Mouse (Mus musculus): ENCODE results near the gene Ablim1.

Gene Ablim1

DNA sequence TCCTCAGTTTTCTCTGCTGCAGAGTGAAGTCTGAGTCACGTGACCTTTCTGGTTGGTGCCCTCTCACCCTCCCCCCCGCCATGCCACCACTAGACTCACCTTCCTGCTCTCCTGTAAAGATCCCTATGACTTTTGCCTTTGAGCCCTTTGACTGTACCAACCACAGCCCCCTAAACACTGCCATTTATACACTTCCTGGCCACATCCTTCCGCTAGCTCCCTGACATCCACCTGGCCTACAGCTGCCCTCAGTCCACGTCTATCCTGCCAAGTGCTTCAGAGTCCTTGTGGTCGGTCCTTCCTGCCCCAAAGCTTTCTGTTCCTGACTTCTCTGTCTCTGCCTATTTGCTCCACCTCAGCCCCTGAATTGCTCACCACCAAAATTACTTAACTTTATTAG lies 29.1 kb upstream of the Ablim1 start:
- no peak for DNase-seq (ENCODE audit: low spot score)

DNA sequence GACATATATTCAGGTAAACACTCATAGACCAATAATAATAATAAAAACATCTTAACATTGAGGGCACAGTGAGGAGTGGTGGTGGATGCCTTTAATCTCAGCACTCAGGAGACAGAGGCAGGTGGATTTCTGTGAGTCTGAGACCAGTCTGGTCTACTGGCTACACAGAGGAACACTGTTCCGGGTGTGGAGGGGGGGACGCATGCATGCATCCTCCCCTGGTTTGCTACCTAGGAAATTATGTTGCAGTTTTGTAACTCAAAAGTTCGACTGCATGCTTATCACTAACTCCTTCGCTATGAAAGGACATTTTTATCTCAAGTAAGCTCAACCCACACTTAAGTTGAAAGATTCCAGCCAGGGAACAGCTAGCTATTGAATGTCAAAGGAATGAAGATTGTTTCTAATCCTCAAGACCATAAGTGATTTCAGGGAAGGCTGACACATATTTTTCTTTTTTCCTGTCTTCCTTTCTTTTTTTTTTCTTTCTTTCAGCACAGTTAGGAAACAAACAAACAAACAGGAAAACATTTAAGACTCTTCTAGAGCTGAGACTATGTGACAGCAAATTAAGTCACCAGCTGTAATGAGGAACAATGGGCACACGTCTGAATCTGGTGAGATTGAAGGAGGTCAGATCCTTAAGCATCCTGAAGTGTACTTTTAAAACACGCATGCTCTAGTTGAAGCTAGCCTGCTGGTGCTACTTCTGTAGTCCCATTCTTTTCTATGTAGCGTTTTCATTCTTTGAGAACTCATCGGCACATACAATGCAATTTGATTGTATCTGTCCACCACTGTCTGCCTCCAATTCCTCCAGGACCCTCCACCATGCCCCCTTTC lies 26.4 kb upstream of the Ablim1 start:
- DNase-seq (ENCODE audit: low spot score) = no peak

DNA sequence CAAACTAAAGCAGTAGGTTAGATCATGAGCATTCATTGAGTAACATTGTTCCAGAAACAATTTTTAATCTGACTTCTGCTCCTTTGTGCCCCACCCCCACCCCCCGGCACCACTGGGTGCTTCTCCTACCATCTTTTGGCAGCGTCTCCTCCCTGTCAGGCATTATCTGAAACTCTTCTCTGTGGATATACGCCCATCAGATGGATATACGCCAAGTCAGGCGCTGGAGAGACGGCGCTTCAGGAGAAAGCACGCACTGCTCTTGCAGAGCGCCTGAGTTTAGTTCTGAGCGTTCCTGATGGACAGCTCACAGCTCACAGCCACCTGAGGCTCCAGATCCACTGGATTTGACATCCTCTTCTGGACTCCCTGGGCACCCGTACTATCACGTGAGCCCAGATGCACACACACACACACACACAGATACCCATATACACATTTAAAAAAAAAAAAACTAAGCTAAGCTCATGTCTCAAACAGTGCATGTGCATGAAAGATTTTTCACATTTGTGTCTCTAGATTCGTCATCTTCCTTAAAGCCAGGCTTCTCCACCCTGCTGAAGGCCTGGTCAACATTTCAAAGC lies 24.7 kb upstream of the Ablim1 start:
- DNase-seq (ENCODE audit: low spot score) = no peak

DNA sequence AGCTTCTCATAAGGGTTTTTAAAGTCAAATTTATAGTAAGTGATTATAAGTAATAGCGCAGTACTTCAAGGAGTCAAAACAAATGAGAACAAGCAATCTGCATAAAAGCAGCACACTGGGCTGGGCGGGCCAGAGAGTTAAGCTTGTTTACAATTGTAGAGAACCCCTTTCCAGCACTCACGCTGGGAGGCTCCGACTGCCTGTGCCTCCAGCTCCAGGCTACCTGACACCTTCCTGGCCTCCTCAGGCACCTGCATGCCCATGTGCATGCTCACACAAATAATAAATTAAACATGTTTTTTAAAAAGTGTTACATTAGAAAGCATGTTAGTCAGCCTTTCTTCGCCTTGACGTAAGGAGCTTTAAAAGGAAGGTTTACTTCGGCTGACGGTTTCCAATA lies 20.4 kb upstream of the Ablim1 start:
- no peak for DNase-seq (ENCODE audit: low spot score)

DNA sequence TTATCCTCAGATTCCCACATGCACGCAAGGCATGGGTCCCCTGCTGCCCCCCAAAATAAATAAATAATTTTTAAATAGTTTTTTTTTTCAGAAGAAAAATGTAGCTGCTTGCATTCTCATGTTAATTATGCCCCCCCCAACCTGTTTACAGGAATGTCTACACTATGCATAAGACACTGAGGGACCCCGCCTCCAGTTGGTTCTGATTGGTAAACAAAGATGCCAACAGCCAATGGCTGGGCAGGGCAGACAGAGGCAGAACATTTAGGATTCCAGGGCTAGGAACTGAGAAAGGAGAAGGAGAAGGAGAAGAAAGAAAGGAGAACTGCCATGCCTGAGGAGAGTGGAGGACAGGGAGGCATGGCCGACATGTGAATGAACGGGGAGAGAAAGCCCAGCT lies 18.6 kb upstream of the Ablim1 start:
- no peak for DNase-seq (ENCODE audit: low spot score)

DNA sequence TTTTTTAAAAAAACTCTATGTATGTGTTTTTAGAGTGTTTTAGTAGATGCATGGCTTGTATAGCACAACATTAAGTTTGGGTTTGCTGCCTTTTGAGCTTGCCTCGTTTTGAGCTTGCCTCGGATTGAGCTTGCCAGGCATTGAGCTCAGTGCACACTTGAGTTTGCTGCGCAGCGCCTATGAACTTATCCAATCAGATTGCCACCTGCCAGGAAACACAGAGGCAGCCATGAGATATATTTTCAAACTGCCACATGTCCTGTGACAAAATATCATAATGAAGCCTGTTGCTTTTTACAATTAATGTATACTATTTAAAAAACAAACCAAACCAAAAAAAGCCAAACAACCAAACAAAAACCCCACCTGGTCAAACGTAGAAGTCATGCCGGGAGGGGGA lies 16.5 kb upstream of the Ablim1 start:
- no peak for DNase-seq (ENCODE audit: low spot score)

DNA sequence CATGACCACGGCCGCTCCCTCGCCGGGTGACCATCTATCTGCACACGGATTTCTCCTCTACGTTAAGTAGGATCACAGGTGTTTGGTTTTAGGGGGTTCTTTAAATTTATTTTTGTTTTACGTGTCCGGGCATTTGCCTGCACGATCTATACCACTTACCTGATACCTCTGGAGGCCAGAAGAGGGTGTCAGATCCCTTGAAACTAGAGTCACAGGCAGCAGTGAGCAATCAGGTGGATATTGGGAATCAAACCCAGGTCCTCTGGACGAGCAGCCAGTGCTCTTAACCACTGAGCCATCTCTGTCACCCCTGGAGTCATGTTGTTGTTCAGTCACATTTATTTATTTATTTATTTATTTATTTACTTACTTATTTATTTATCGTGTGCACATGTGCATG lies 15.6 kb upstream of the Ablim1 start:
- no peak for DNase-seq (ENCODE audit: low spot score)

DNA sequence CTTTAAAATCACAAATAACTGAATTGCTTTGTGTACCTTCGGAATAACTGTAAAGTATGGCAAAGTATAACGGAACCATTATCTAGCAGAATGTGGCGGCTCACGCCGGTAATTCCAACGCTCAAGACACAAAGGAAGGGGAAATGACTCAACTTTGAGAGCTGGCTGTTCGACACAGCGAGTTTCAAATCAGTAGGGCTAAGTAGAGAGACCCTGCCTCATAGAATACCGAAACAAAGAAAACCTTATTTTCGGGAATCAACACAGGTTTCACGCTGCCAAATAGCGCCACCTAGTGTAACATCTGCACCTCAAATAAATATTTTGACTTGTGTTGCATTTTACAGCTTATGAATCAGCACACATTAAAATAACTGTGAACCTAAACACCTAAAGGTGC lies 14.1 kb upstream of the Ablim1 start:
- peak; percentile 63 for DNase-seq (ENCODE audit: low spot score)

DNA sequence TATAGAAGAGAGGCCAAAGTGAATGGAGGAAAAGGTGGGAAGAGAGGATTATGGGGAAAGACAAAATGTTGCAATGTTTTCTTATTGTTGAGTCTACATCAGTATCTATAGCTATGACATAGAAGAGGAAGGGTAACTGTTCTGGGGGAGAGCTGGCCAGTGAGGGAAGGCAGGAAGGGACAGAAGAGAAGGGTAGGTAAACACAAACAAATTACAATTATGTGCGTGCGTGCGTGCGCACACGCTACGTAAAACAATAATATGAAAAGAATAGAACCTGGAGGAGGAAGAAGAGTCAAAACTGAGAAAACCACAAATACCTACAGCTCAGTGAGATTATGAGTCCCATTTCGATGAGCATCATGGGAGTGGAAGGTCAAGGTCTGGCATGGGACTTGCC lies 13.6 kb upstream of the Ablim1 start:
- no peak for DNase-seq (ENCODE audit: low spot score)

DNA sequence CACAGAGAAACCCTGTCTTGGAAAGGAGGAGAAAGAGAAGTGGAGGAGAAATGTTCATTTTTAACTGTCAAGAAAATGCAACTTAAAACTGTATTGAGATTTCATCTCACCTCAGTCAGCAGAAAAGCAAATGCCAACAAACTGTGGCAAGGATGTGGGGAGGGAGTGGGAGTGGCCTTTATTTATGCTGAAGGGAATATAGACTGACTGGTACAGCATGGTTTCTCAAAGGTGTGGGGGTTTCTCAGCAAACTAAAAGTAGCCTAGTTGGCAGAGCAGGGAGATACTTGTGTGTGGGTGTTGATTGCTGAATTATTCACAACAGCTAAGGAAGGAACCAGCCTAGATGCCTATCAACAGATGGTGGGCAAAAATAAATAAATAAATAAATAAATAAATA lies 13.0 kb upstream of the Ablim1 start:
- no peak for DNase-seq (ENCODE audit: low spot score)

DNA sequence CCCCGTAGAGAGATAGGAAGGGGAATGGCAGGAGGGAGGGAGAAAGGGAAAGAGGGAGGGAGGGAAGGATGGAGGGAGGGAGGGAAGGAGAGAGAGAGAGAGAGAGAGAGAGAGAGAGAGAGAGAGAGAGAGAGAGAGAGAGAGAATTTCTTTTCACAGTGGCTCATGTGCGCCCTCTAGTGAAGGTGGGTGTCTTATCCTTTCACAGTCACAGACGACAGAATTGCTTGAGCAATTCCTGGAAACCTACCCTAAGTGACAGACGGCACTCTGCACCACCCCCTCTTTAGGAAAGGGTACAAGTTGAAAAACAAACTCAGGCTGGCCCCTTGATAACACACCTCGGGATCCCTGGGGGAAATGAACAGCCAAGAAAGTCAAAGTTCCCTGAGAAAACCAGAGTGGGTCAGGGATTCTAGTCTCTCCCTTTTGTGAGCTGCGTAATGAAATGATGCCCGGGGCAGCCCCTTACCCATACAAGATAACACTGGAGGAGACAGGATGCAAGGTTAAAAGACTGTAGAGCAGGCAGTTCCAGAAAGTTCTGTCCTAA lies 11.1 kb upstream of the Ablim1 start:
- peak; percentile 78 for DNase-seq (ENCODE audit: low spot score)

DNA sequence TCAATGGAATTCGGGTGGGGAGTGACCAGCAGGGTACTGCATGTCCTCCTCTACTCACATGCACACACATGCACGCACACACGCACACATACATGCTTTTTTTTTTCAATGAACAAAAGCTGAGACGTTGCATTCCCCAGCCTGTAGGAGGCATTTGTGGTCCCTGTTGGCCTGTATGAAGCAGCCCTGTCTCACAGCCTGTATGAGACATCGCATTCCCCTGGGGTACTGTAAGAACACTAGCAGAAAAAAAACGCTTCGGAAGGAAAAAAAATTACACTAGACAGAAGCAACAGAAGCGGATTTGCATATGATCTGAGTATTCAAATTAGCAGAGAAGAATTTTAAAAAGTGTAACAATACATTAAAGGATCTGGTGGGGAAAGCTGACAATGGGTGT lies 8.4 kb upstream of the Ablim1 start:
- DNase-seq (ENCODE audit: low spot score) = no peak

DNA sequence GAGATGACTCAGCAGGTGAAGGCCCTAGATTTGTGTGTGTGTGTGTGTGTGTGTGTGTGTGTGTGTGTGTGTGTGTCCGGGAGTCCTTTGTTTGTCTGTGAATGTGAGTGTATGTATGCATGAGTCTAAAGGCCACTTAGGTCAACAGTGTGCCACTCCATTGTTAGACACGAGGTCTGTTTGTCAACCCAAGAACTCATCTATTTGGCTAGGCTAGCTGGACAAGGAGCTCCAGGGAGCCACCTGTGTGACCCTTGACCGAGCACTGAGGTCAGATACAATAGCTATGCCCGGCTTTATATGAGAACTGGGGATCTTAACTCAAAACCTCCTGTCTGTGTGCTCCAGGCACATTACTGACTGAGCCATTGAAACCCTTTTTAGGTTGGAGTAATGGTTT lies 7.8 kb upstream of the Ablim1 start:
- DNase-seq (ENCODE audit: low spot score) = no peak

DNA sequence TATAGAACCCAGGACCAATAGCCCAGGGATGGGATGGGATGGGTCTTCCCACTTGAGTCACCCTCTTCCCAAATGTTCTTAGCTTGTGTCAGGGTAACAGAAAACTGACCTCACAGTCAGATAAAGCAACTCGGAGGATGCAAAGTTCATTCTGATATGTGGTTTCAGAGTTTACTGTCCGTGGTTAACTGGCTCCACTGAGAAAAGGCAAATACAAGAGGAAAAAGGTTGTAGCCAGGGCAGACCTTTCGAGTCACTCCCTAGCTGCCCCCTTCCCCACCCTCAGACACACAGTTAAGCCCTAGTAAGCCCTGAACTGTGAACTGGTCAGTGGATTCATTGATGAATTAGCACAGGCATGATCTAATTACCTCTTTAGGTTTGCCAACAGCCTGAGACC lies 7.1 kb upstream of the Ablim1 start:
- no peak for DNase-seq (ENCODE audit: low spot score)

DNA sequence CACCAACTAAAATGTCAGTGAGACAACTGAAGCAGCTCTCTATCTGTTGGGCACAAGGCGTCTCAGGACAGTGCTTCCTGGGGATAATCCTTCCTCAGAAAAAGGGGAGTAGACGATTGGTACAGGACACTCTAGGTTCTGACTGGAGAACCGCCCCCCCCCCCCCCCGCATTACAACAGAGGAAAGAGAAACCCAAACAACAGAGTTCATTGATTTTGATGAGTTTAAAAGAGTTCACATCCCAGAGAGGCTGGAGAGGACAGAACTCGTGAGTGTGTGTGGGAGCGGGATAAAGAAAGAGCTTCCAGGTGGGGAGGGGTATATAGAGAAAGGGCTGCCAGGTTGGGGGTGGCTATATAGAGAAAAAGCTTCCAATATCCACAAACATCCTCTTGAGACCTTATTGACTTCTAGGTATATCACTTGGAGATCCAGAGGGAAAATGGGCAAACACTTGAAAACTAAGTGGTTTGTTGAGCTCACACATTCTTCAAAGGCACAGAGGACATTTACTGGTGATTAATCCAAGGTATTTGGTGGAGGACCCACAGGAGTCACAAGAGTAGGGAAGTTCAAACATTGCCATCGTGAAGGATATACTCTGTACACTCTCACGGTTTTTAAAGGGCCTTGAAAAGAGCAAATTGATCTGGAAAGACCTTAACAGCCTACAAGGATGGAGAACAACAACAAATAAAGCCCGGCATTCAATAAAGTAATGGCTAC lies 6.1 kb upstream of the Ablim1 start:
- DNase-seq (ENCODE audit: low spot score) = no peak

DNA sequence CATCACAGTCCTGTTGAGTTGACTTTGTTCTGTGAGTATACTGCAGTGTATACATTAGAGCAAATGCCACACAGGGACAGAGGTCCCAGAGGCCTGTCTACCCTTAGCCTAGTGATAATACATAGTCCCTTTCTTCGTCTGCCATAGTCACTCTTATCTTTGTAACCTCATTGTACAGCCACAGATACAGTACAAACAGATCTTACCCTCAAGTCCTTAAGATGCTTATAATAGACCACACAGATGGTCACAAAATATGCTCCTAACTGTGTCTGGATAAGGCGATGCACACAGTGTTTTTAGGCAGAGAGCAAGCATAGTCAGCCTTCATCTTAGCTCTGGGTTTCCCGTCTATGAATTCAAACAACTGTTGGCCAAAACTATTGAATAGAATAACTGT lies 1.9 kb upstream of the Ablim1 start:
- no peak for DNase-seq (ENCODE audit: low spot score)

DNA sequence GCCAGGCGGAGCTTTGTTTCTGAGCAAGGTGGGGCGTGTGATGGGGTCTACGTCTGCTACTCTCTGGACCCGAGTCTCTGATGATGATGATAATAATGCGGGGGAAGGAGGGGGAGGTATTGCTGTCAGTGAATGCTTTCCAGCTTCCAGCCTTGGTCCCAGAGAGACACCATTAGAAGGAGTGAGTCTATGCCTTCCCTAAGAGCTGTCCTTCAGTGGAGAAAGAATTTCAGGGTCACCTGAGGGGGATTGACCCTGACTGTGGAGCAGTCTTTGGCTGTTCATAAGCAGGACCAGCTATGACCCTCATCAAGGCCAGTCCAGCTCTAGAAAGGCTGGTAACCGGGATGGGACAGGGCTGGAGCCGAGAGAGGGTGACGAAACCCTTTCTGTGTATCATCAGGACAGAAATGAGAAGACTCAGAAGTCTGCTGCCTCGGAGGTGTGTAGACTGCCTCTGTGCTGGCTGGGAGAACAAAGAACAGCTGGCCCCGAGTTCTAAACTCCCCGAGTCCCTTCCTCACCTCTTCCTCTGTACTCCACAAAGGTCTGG lies 370 bp upstream of the Ablim1 start:
- no peak for DNase-seq (ENCODE audit: low spot score)

DNA sequence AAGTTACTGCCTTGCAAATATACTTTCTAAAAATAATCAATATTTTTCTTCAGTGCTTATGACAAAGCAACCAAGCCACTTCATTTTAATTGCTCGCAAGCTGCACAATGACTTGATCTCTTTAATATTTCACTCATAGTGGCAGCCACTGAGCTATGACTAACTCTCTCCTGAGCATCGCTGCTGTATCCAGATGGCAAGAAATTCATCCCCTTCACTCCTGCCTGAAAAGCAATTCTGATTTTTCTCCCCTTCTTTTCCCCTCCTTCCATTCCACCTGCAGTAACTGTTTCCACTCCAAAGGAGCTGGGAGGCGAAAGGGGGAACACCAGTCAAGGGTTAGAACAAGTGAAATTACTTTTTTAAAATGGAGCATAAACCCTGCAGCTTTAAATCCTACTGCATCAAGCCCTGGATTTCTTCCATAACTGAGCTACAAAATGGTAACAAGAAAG lies 801 bp downstream of the Ablim1 start:
- DNase-seq (ENCODE audit: low spot score) = no peak

DNA sequence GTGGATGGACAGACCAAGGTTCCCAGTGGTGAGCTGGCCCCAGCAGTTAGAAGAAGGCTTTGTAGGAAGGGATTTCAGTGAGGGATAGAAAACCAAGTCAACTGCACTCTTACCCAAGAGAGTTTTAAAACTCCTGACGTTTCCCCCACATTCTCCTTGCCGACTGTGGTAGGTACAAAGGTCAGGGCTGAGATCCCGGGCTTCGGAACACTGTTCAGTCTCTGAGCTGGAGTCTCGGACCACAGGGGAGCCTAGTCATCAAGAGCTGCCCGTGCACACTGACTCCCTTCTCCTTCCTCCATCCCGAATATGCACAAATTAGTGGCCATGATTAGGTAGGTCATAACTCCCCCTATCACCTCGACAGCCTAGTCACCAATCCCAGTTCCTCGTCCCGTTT lies 1.5 kb downstream of the Ablim1 start:
- DNase-seq (ENCODE audit: low spot score) = no peak

DNA sequence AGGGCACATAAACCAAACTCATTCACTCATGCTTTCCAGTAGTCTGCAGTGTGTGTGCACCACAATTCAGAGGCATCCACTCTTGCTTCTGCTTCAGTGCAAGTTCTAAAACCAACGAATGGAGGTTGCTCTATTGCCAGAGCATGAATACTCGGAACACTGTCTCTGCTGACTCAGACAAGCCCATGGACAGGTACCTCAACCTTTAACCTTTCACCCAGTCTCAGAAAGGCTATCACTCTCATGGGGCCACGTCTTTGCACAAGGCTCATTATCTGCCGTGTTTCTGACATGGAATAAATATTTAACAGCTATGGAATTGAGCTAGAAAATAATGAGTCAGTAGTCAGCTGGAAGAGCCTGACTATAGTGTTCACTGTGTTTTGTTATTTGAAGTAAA lies 4.7 kb downstream of the Ablim1 start:
- no peak for DNase-seq (ENCODE audit: low spot score)

DNA sequence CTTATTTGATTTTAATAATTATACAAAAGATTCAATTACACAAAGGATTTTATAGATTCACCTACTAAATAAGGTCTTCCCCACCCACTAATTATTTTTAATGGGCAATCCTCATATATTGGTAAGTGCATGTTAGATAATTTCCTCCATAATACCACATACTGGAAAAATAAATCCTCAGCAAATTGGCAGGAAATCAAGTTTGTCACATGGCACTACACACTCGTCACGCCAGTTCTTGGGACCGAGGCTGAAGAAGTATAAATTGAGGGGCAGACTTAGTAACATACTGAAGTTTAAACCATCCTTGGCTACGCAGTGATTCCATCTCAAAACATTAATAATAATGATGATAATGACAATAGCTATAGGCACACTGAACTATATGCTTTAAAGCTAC lies 8.1 kb downstream of the Ablim1 start:
- DNase-seq (ENCODE audit: low spot score) = no peak

DNA sequence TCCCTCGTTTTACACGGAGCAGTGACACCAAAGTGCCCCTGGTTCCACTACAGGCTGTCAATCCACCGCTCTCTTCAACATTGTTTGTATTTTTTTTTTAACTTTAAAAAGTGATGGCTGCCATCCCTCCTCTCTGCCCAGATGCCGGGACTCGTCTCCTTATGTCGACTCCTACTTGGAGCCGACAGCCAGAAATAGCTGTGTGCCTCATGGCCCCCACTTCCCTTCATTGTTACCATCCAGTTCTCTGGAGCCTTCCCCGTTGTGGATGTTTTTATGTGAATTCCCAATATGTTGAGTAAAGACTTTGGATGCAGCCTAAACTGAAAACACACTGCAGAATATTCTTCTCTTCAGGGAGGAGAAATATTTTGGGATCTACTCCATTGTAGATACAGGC lies 8.7 kb downstream of the Ablim1 start:
- no peak for DNase-seq (ENCODE audit: low spot score)

DNA sequence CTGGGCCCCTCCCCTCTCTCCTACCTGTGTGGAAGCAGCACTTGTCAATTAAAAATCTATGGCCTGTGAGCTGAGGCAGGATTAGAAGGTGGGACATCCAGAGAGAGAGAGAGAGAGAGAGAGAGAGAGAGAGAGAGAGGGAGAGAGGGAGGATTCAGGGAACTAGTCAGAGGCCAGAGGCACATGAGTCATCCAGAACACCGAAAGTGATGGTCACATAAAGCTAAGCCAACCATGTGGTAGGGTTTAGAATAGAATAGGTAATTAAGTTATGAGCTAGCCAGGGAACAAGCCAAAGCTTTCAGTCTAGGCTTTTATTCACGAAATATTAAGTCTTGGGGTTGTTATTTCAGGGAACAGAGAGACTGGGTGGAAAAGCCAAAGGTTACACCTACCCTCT lies 10.1 kb downstream of the Ablim1 start:
- DNase-seq (ENCODE audit: low spot score) = no peak

Data from embryo, embryonic 10 days (tissue).